8 mouse cellular contexts compared by ENCODE assay signal in the genomic region with DNA sequence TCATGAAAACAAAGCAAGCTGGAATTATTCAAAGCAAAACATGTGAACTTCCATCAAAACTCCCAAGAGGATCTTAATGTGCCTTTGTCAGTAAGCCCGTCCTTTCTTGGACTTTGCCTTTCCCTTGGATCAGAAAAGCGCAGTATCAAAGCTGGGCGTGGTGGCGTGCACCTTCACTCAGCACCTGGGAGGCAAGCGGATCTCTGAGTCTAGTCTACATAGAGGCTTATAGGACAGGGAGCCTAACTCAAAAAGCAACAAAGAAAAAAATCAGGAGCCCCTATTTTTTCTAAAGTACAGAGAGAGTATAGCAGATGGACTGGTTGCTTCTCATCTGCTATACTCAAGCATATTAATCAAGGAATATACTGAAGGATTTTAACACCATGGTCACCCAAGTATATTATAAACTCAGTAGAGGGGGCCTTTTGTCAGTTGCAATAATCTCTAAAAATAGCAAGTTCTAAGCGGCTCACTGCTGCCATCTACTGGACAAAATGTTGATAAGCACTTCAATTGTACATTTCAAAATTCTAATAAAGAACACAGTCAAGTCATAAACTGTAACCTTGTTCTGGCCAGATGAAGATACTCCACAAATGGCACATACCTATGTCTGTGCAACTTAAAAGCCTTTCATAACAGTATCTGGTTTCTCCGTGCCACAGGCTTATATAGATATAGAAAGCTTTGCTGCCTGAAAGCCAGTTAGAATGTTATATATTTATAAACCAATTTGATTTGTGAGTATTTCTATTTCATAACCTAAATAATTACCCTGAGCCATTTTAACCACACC. TPM values are rescaled to one million over a fixed set of nuclear protein-coding genes. Genes with fewer than 3 reads are reported as not detected.
A peak's percentile ranks its signal among the peaks of the same experiment; 100 is the strongest.
DNase-seq lines count a peak whose midpoint lies in the region; ATAC-seq and TF ChIP-seq lines count a peak whose summit lies in the region.

No protein-coding gene starts in this region.

- POLR2A ChIA-PET in Patski (lab: Charles Lee): no interaction called here

- H3K27ac ChIP-seq in hindbrain, embryonic 11.5 days (ENCODE audit: low read depth, low read length): no peak overlapping the region
- H3K27ac ChIP-seq in hindbrain, embryonic 12.5 days: no peak overlapping the region
- H3K27ac ChIP-seq in embryonic facial prominence, embryonic 14.5 days (replicated peaks; ENCODE audit: low read depth, low read length): no peak overlapping the region
- no peak overlapping the region for H3K27ac ChIP-seq in intestine, postnatal 0 days (ENCODE audit: low read depth, low read length)
- no peak overlapping the region for H3K27ac ChIP-seq in midbrain, embryonic 13.5 days

- H3K36me3 ChIP-seq in hindbrain, embryonic 11.5 days (ENCODE audit: control insufficient read depth, insufficient read depth, low read length): no peaks in the 10 kb centered on the region
- peaks cover 22% of the 10 kb centered on the region for H3K36me3 ChIP-seq in hindbrain, embryonic 12.5 days
- peaks cover 28% of the 10 kb centered on the region for H3K36me3 ChIP-seq in embryonic facial prominence, embryonic 14.5 days (ENCODE audit: control insufficient read depth, insufficient read depth, low read length)
- H3K36me3 ChIP-seq in intestine, postnatal 0 days (ENCODE audit: control insufficient read depth, insufficient read depth): peaks cover 9% of the 10 kb centered on the region; the same call in 1 of the 2 replicates
- H3K36me3 ChIP-seq in midbrain, embryonic 13.5 days: peaks cover 24% of the 10 kb centered on the region

- no peaks in the 10 kb centered on the region for H3K9me3 ChIP-seq in hindbrain, embryonic 11.5 days (ENCODE audit: control insufficient read depth, low read length)
- no peaks in the 10 kb centered on the region for H3K9me3 ChIP-seq in hindbrain, embryonic 12.5 days (replicated peaks)
- H3K9me3 ChIP-seq in embryonic facial prominence, embryonic 14.5 days (ENCODE audit: control insufficient read depth, low read length): no peaks in the 10 kb centered on the region
- no peaks in the 10 kb centered on the region for H3K9me3 ChIP-seq in intestine, postnatal 0 days (ENCODE audit: control insufficient read depth)
- H3K9me3 ChIP-seq in midbrain, embryonic 13.5 days: no peaks in the 10 kb centered on the region

- in situ Hi-C loops in Patski (cut with MboI; ENCODE audit: low pct_unique_long_range_greater_than_20kb): loop anchor here (10.0 kb wide), 1 partner anchor 52 kb away; no protein-coding TSS in a partner anchor

- no peaks in the 10 kb centered on the region for H3K27me3 ChIP-seq in hindbrain, embryonic 11.5 days (ENCODE audit: control insufficient read depth, insufficient read depth, low read length)
- no peaks in the 10 kb centered on the region for H3K27me3 ChIP-seq in hindbrain, embryonic 12.5 days
- no peaks in the 10 kb centered on the region for H3K27me3 ChIP-seq in Patski
- no peaks in the 10 kb centered on the region for H3K27me3 ChIP-seq in embryonic facial prominence, embryonic 14.5 days (replicated peaks; ENCODE audit: control insufficient read depth, insufficient read depth, low read length)
- H3K27me3 ChIP-seq in intestine, postnatal 0 days (replicated peaks; ENCODE audit: control insufficient read depth, insufficient read depth, low read length): no peaks in the 10 kb centered on the region
- no peaks in the 10 kb centered on the region for H3K27me3 ChIP-seq in midbrain, embryonic 13.5 days

- peak; percentile 75 for DNase-seq in hindbrain, embryonic 11.5 days (ENCODE audit: low spot score)
- peak; percentile 67 for DNase-seq in A20 (ENCODE audit: low read depth, low spot score)
- no peak for DNase-seq in Patski (ENCODE audit: low read depth, low spot score)
- DNase-seq in embryonic facial prominence, embryonic 14.5 days (ENCODE audit: low spot score): peak; percentile 75
- DNase-seq in frontal cortex, postnatal 10 days (ENCODE audit: low spot score in 2 of 2): no peak

- no peak overlapping the region for H3K9ac ChIP-seq in hindbrain, embryonic 11.5 days (ENCODE audit: low read depth, low read length)
- H3K9ac ChIP-seq in hindbrain, embryonic 12.5 days: no peak overlapping the region
- no peak overlapping the region for H3K9ac ChIP-seq in embryonic facial prominence, embryonic 14.5 days (ENCODE audit: low read depth, low read length)
- no peak overlapping the region for H3K9ac ChIP-seq in intestine, postnatal 0 days (ENCODE audit: low read depth, low read length)
- H3K9ac ChIP-seq in midbrain, embryonic 13.5 days (replicated peaks): no peak overlapping the region

- 76% methylated on average over 7 of the region's 7 CpGs for WGBS in hindbrain, embryonic 11.5 days
- 74% methylated on average over 7 of the region's 7 CpGs for WGBS in hindbrain, embryonic 12.5 days
- WGBS in embryonic facial prominence, embryonic 14.5 days: 69% methylated on average over 7 of the region's 7 CpGs
- WGBS in intestine, postnatal 0 days: 37% methylated on average over 7 of the region's 7 CpGs
- 74% methylated on average over 7 of the region's 7 CpGs for WGBS in midbrain, embryonic 13.5 days

- ATAC-seq in hindbrain, embryonic 11.5 days (ENCODE audit: low FRiP score): no peak
- no peak for ATAC-seq in hindbrain, embryonic 12.5 days (ENCODE audit: low FRiP score)
- ATAC-seq in Patski: no peak
- no peak for ATAC-seq in embryonic facial prominence, embryonic 14.5 days (ENCODE audit: low read depth)
- peak; percentile 68 for ATAC-seq in intestine, postnatal 0 days
- ATAC-seq in midbrain, embryonic 13.5 days: peak; percentile 48

- no peaks in the 10 kb centered on the region for H3K4me1 ChIP-seq in hindbrain, embryonic 11.5 days (replicated peaks; ENCODE audit: control insufficient read depth, insufficient read depth, low read length)
- H3K4me1 ChIP-seq in hindbrain, embryonic 12.5 days: no peaks in the 10 kb centered on the region
- no peaks in the 10 kb centered on the region for H3K4me1 ChIP-seq in embryonic facial prominence, embryonic 14.5 days (ENCODE audit: control insufficient read depth, insufficient read depth, low read length)
- 0 out of 2 replicates have a peak, but pooled peaks cover 3% of the 10 kb centered on the region for H3K4me1 ChIP-seq in intestine, postnatal 0 days (replicated peaks; ENCODE audit: control insufficient read depth, insufficient read depth, low read length)
- no peaks in the 10 kb centered on the region for H3K4me1 ChIP-seq in midbrain, embryonic 13.5 days (replicated peaks)

- CTCF ChIA-PET in Patski (lab: Charles Lee): interaction anchor here (0.7 to 2.8 kb wide), 8 partner anchors 19 to 96 kb away, joined by 3 to 13 read pairs (median 5); no protein-coding TSS in a partner anchor

- no peak overlapping the region for H3K4me2 ChIP-seq in hindbrain, embryonic 11.5 days (replicated peaks; ENCODE audit: low read depth, low read length)
- no peak overlapping the region for H3K4me2 ChIP-seq in hindbrain, embryonic 12.5 days (replicated peaks)
- no peak overlapping the region for H3K4me2 ChIP-seq in embryonic facial prominence, embryonic 14.5 days (ENCODE audit: low read depth, low read length)
- H3K4me2 ChIP-seq in intestine, postnatal 0 days (replicated peaks; ENCODE audit: low read depth): no peak overlapping the region
- no peak overlapping the region for H3K4me2 ChIP-seq in midbrain, embryonic 13.5 days (replicated peaks)

- TF ChIP-seq CTCF in Patski (IDR thresholded peaks at IDR 0.05): peak; percentile 33
- TF ChIP-seq CTCF in intestine, postnatal 0 days (IDR thresholded peaks at IDR 0.05; ENCODE audit: low read depth): peak; percentile 83

- no peak overlapping the region for H3K4me3 ChIP-seq in hindbrain, embryonic 11.5 days (ENCODE audit: low read depth, low read length)
- no peak overlapping the region for H3K4me3 ChIP-seq in hindbrain, embryonic 12.5 days
- H3K4me3 ChIP-seq in embryonic facial prominence, embryonic 14.5 days (ENCODE audit: low read depth, low read length): no peak overlapping the region
- H3K4me3 ChIP-seq in intestine, postnatal 0 days (ENCODE audit: low read depth, low read length): no peak overlapping the region
- no peak overlapping the region for H3K4me3 ChIP-seq in midbrain, embryonic 13.5 days (replicated peaks)

RNA-seq across cellular contexts. Expression of a gene that starts 31.3 kb away (rescaled TPM):
- polyA plus RNA-seq in hindbrain, embryonic 11.5 days (2014; fragmentation: Nextera tagmentation; extraction: Ambion mirVana): 47.1 and 50.2 TPM in 2 replicates
- 58.0 and 59.4 TPM in 2 replicates for polyA plus RNA-seq in hindbrain, embryonic 12.5 days (2016; fragmentation: Nextera tagmentation; extraction: Ambion mirVana)
- polyA plus RNA-seq in Patski (2021): 48.0 TPM
- 49.6 and 52.7 TPM in 2 replicates for polyA plus RNA-seq in embryonic facial prominence, embryonic 14.5 days (2014; fragmentation: Nextera tagmentation; extraction: Ambion mirVana)
- 81.8 and 81.9 TPM in 2 replicates for polyA plus RNA-seq in intestine, postnatal 0 days (2015; fragmentation: Nextera tagmentation; extraction: Ambion mirVana)
- 64.1 and 65.8 TPM in 2 replicates for polyA plus RNA-seq in midbrain, embryonic 13.5 days (2015; fragmentation: Nextera tagmentation; extraction: Ambion mirVana)

Comparison
In these comparisons a context has a peak if more than half of its experiments do, and no peak if none do; other contexts are left out.
1. ATAC-seq: peak in intestine, postnatal 0 days (single experiment) and midbrain, embryonic 13.5 days (single experiment); none in hindbrain, embryonic 11.5 days (single experiment), hindbrain, embryonic 12.5 days (single experiment), Patski (single experiment) and embryonic facial prominence, embryonic 14.5 days (single experiment).
2. DNase-seq: peak in hindbrain, embryonic 11.5 days (single experiment), A20 (single experiment) and embryonic facial prominence, embryonic 14.5 days (single experiment); none in Patski (single experiment) and frontal cortex, postnatal 10 days (0 of 2).